Mouse (Mus musculus) thymus, adult 2 months (tissue): ENCODE data around the gene Rpl31.

Experiments used
- CTCF ChIP-seq: fragments of 200-500 bp; IDR thresholded peaks from 2 replicates; pipeline ENCODE4 v1.5.1; 2012; ENCODE audit warnings: mild to moderate bottlenecking, control low read depth, low read length, moderate library complexity, borderline replicate concordance; ENCODE audit not compliant: control insufficient read depth, poor library complexity, insufficient read depth; ENCODE audit errors: extremely low read depth
- POLR2A ChIP-seq: fragments of 200-500 bp; IDR thresholded peaks from 2 replicates; pipeline ENCODE4 v1.6.1; 2012; ENCODE audit warnings: mild to moderate bottlenecking, low read length, control low read depth, moderate library complexity; ENCODE audit not compliant: control insufficient read depth, poor library complexity, insufficient read depth; ENCODE audit errors: extremely low read depth

DNA sequence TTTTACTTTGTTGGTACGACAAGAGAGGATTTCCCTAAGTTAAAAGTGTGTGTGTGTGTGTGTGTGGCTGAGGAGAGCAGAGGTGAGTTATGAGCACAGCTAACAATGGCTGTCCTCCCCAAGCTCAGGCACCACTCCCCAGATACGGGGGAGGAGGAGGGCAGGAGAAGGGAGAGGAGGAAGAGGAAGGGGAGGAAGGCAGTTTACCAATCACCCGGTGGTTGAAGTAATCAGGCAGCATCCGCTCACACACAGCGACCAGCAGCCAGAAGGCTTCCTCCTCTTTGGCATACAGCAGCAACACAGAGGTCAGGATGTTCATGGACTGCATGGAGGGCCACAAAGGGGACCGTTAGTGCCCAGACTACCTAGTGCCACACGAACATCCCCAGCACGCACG, 17.3 kb downstream of the Rpl31 start:
- no peak for TF ChIP-seq CTCF
- TF ChIP-seq POLR2A = no peak
